Mouse (Mus musculus) heart, embryonic 16.5 days (tissue): Measurements from ENCODE around the gene Gm4791. TPM values are rescaled to one million over a fixed set of nuclear protein-coding genes. Genes with fewer than 3 reads are reported as not detected.

Source experiments
- ATAC-seq: fragments of 200-750 bp; cut with Nextera tagmentation; replicated peaks from 2 replicates; pipeline ENCODE4 v1.8.0; 2017; ENCODE audit warnings: moderate number of reproducible peaks; ENCODE audit not compliant: insufficient read depth, low FRiP score; ENCODE audit errors: extremely low read depth
- H3K27ac ChIP-seq: fragments of 300-500 bp; sonication (generic); 2 replicates; pipeline ENCODE4 v1.5.1; 2014; ENCODE audit warnings: mild to moderate bottlenecking, low read length, control low read depth, moderate library complexity
- H3K27me3 ChIP-seq: fragments of 300-500 bp; sonication (generic); 2 replicates; pipeline ENCODE4 v1.6.1; 2014; ENCODE audit warnings: low read length, mixed read lengths; ENCODE audit not compliant: control insufficient read depth, insufficient read depth
- H3K36me3 ChIP-seq: fragments of 300-500 bp; sonication (generic); 2 replicates; pipeline ENCODE4 v1.6.1; 2014; ENCODE audit not compliant: control insufficient read depth, insufficient read depth
- H3K4me1 ChIP-seq: fragments of 300-500 bp; sonication (generic); 2 replicates; pipeline ENCODE4 v1.6.1; 2014; ENCODE audit warnings: low read length, mixed read lengths; ENCODE audit not compliant: control insufficient read depth, insufficient read depth
- H3K4me2 ChIP-seq: fragments of 300-500 bp; sonication (generic); 2 replicates; pipeline ENCODE4 v1.6.1; 2014; ENCODE audit warnings: low read depth, mild to moderate bottlenecking, control low read depth, low read length
- H3K4me3 ChIP-seq: fragments of 300-500 bp; sonication (generic); 2 replicates; pipeline ENCODE4 v1.5.1; 2014; ENCODE audit warnings: mild to moderate bottlenecking, control low read depth, low read length
- H3K9ac ChIP-seq: fragments of 300-500 bp; sonication (generic); 2 replicates; pipeline ENCODE4 v1.6.1; 2014; ENCODE audit warnings: low read length, control low read depth
- H3K9me3 ChIP-seq: fragments of 300-500 bp; sonication (generic); replicated peaks from 2 replicates; pipeline ENCODE4 v1.6.1; 2016; ENCODE audit warnings: low read length; ENCODE audit not compliant: control insufficient read depth
- WGBS: fragments of 180-500 bp; shearing (Covaris S2); extraction: QIAGEN DNeasy Blood & Tissue Kit; methylation state at CpG from one replicate; pipeline ENCODE4 v1.1.7; 2014; 5-methylcytosine and 5-hydroxymethylcytosine counted together
- polyA plus RNA-seq: library from polyadenylated mRNA; unstranded; fragments of >200 nt; fragmentation: Nextera tagmentation; extraction: Ambion mirVana; gene quantifications from 2 replicates; pipeline ENCODE4 v1.2.1, GENCODE M21; 2015

Gm4791 gene
- polyA plus RNA-seq, result not detected in 2 replicates

DNA sequence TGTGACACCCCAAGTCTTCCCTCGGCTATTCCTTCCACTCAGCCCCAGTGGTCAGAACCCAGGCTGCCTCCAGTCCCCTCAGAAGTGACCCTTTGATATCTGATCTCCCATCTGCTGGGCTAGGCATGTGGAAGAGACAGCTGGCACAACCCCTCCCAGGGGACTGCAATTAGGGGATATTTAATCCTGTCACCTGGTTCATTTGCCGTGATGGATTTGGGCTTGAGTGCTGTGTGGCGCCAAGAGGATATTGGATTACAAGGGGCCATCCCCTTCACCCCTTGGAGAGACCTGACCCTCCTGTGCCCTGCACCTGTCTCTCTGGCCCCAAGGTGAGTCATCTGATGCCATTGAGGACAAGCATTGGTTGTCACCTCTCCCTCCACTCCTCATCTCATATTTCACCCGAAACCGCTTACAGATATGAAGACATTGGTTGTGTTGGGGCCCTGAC is at the start of gene Gm4791:
Gene Gm4791 (plus strand): TSS at position 404 of the 454 bp plus-strand sequence.
- no peak for ATAC-seq
- Histone ChIP-seq H3K9ac (no peak within 1 kb of the TSS), H3K4me2 (no peak within 1 kb of the TSS), H3K9me3 (no peaks in the 10 kb centered on the region; the same call in 1 of the 2 replicates), H3K27ac (no peak within 1 kb of the TSS), H3K27me3 (no peaks in the 10 kb centered on the region), H3K4me1 (no peaks in the 10 kb centered on the region), H3K36me3 (no peaks in the 10 kb centered on the region), H3K4me3 (no peak within 1 kb of the TSS)
- 44% methylated on average over 5 of the region's 5 CpGs for WGBS

DNA sequence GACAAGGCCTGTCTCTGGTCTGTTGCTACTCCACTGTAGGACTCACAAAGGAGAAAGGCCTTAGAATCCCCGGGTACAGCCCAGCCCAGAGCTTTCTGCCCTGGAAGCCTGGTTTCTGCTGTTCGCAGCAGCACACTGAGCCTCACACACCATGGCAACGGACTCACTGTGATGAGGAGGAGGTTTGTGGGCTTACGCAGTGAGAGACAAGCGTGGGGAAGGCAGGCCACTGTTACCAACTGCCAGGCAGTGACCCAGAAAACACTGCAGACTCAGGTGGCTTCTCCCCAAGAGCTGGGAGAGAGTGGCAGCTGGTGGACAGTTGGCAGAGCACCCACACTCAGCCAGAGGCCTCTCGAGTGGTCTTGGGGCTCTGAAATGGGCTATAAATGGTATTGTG is 42.3 kb upstream of the Gm4791 start:
- H3K27ac ChIP-seq, result no peak overlapping the region
- no peaks in the 10 kb centered on the region for H3K4me1 ChIP-seq
- no peak overlapping the region for H3K4me2 ChIP-seq
- peaks cover 5% of the 10 kb centered on the region; the same call in 1 of the 2 replicates for H3K27me3 ChIP-seq
- H3K36me3 ChIP-seq, result no peaks in the 10 kb centered on the region
- WGBS, result 75% methylated on average over 6 of the region's 6 CpGs
- H3K9ac ChIP-seq, result no peak overlapping the region
- H3K4me3 ChIP-seq, result no peak overlapping the region
- H3K9me3 ChIP-seq, result no peaks in the 10 kb centered on the region; the same call in 1 of the 2 replicates
- no peak for ATAC-seq

DNA sequence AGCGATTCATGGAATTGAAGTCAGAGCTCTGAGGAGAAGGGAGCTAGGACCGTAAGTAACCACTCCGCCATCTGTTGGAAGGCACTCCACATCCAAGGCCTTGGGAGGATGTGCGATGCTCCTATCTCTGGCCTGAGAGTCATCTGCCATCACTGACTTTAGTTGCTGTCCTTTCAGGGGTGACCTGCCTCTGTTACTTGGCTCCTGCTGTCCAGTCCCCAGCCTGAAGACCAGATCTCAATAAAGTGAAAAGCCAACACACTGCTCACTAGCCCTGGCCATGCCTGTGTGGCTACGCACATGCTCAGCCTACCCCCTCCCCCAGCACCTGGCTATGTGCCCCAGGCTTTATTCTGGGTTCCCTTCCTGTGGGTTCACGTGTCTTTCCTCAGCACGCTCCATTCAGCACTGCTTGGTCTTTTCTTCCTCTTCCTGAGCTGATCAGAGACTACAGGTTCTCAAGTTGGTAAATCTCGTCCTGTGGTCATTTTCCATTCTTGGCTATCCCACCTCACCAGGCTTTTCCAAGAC is 41.1 kb upstream of the Gm4791 start:
- H3K36me3 ChIP-seq, result no peaks in the 10 kb centered on the region
- no peaks in the 10 kb centered on the region; the same call in 1 of the 2 replicates for H3K9me3 ChIP-seq
- H3K27me3 ChIP-seq, result peaks cover 5% of the 10 kb centered on the region; the same call in 1 of the 2 replicates
- H3K27ac ChIP-seq, result no peak overlapping the region
- no peak for ATAC-seq
- no peak overlapping the region for H3K4me2 ChIP-seq
- H3K9ac ChIP-seq, result no peak overlapping the region
- WGBS, result 63% methylated on average over 8 of the region's 8 CpGs
- H3K4me1 ChIP-seq, result no peaks in the 10 kb centered on the region
- H3K4me3 ChIP-seq, result no peak overlapping the region

DNA sequence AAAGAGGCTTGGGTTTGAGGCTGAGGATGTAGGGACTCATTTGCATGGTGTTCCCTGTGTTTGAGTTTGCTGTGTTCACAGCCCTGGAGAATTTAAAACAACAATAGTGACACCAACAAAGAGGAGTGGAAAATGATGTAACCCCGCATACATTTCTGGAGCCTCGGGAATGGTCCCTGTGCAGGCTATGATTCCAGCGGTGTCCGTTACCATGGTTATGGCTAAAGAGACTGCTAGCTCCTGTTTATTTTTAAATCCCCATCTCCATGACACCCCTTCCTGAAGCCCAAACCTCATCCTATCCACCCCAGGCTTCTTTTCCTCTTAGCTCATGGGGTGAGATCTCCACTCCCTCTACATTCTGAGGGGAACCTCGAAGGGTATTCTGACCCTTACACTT is 32.5 kb upstream of the Gm4791 start:
- H3K4me3 ChIP-seq, result no peak overlapping the region
- H3K36me3 ChIP-seq, result no peaks in the 10 kb centered on the region
- peaks cover 23% of the 10 kb centered on the region for H3K27me3 ChIP-seq
- WGBS, result 64% methylated on average over 5 of the region's 5 CpGs
- no peak overlapping the region for H3K4me2 ChIP-seq
- no peak overlapping the region for H3K9ac ChIP-seq
- ATAC-seq, result no peak
- H3K27ac ChIP-seq, result no peak overlapping the region
- peaks cover 3% of the 10 kb centered on the region for H3K4me1 ChIP-seq
- no peaks in the 10 kb centered on the region for H3K9me3 ChIP-seq

DNA sequence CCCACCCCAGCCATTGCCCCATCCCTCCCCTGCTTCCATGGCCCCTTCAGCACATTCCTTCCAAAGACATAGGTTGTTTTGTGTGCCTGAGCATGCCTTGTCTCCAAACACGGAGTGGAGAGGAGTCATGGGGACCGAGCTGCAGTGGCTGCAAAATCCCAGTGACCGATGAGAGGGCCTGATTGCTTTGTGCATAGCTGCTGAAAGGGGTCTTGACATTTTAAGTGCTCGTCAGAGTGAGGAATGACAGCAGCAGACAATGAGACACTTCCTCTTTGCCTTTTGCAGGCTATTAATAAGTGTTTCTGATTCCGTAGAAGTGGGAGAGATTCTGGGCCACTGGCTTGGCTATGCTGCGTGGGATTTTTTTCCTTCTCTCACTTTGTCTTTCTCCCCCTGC is 29.6 kb upstream of the Gm4791 start:
- no peaks in the 10 kb centered on the region for H3K36me3 ChIP-seq
- no peak for ATAC-seq
- 9% methylated on average over 6 of the region's 6 CpGs for WGBS
- no peak overlapping the region for H3K9ac ChIP-seq
- peaks cover 33% of the 10 kb centered on the region for H3K27me3 ChIP-seq
- H3K27ac ChIP-seq, result no peak overlapping the region
- H3K4me2 ChIP-seq, result peak overlapping the region; percentile 33; the same call in 1 of the 2 replicates
- H3K9me3 ChIP-seq, result no peaks in the 10 kb centered on the region
- H3K4me3 ChIP-seq, result no peak overlapping the region
- H3K4me1 ChIP-seq, result peaks cover 3% of the 10 kb centered on the region

DNA sequence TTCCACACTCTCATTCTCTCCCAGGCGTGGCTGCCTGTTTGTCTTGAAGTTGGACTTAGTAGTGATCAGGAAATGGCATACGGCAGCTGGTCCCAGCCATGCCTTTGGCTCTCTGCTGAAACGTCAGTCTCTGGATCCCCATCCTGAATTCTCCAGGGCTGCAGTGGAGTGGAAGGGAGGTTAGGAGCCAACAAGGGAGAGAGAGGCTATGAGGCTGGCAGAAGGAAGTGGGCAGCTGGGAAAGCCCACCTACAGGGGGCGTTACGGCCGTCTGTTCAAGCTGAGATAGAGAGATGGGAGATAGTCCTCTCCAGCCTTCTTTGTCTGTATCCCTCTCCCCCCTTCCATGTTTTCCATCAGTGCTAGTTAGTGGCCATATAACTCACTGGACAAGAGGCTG is 29.1 kb upstream of the Gm4791 start:
- Histone ChIP-seq H3K27me3 (peaks cover 33% of the 10 kb centered on the region), H3K36me3 (no peaks in the 10 kb centered on the region), H3K9ac (no peak overlapping the region), H3K27ac (no peak overlapping the region), H3K9me3 (no peaks in the 10 kb centered on the region), H3K4me3 (no peak overlapping the region), H3K4me2 (peak overlapping the region; percentile 33; the same call in 1 of the 2 replicates), H3K4me1 (peaks cover 3% of the 10 kb centered on the region)
- 23% methylated on average over 6 of the region's 6 CpGs for WGBS
- ATAC-seq, result no peak

DNA sequence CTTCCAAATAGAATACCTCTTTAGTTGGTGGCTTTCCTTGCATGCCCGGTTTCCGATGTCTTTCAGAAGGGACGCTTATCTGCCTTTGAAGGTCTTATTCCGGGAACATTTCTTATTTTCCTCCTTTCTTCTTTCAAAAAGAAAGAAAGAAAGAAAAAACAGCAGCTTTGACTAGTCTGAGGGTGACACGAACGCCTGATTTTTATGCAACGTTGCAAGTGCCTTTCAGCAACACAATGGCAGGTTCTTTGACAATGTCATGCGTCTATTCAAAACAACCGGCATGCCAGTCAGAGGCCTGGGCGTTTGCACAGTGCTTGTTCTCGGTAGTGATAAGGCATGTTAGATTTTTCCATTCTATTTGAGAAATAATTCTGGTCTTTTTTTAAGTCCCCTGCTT is 19.7 kb upstream of the Gm4791 start:
- Histone ChIP-seq H3K4me1 (no peaks in the 10 kb centered on the region), H3K4me2 (no peak overlapping the region), H3K36me3 (no peaks in the 10 kb centered on the region), H3K4me3 (no peak overlapping the region), H3K9ac (no peak overlapping the region), H3K27ac (no peak overlapping the region), H3K27me3 (peaks cover 20% of the 10 kb centered on the region), H3K9me3 (no peaks in the 10 kb centered on the region)
- ATAC-seq, result no peak
- WGBS, result 58% methylated on average over 11 of the region's 11 CpGs

DNA sequence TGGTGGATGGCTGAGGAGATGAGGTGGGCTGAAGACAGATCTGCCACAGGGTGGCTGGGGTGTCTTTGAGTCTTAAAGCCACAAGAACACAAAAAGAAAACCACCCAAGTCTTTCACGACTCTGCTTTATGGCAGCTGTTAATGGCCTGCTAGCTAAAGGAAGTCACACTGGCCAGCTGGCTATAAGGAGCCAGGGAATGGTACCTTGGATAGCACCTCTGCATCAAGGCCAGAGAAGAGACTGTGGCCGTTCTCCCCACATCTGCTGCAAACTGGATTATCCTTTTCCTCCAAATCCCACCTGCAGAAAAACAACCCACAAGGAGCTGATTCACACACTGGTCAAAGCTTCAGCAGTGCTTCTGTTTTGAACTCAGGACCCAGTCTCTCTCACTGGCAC is 18.4 kb upstream of the Gm4791 start:
- Histone ChIP-seq H3K4me2 (no peak overlapping the region), H3K36me3 (no peaks in the 10 kb centered on the region), H3K4me1 (no peaks in the 10 kb centered on the region), H3K27me3 (peaks cover 22% of the 10 kb centered on the region), H3K9ac (no peak overlapping the region), H3K4me3 (no peak overlapping the region), H3K9me3 (no peaks in the 10 kb centered on the region), H3K27ac (no peak overlapping the region)
- no peak for ATAC-seq
- WGBS, result 6% methylated on average over 2 of the region's 2 CpGs

DNA sequence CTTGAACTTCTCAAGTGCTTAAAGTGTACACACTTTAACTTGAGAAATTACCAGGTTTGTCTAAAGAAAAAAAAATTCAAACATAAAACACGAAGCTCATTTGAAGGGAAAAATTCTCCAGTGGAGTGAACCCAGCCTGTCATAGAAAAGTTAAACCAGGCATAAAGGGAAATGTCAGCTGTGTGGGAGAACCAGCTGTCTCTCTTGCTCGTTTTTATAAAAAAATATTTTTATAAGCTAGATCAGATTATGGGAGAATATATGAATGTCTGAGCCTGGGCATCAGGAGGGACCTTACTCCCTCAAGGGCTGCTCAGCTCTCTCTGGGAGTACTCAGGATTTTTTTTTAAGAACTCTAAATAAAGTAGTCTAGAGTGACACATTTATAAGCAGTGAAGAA is 15.1 kb upstream of the Gm4791 start:
- Histone ChIP-seq H3K4me2 (no peak overlapping the region), H3K36me3 (no peaks in the 10 kb centered on the region), H3K27ac (no peak overlapping the region), H3K27me3 (peaks cover 14% of the 10 kb centered on the region; the same call in 1 of the 2 replicates), H3K4me1 (no peaks in the 10 kb centered on the region), H3K9me3 (no peaks in the 10 kb centered on the region), H3K4me3 (no peak overlapping the region), H3K9ac (no peak overlapping the region)
- ATAC-seq, result no peak
- 41% methylated on average over 2 of the region's 2 CpGs for WGBS
